ENCODE assay signal across 20 mouse cellular contexts in genomic region chr8:87922936-87923335, GRCm38 (mm10). TPM values are rescaled to one million over a fixed set of nuclear protein-coding genes. Genes with fewer than 3 reads are reported as not detected.
DNase-seq lines count a peak whose midpoint lies in the region; ATAC-seq and TF ChIP-seq lines count a peak whose summit lies in the region.
"Had no signal": no experiment of that assay in that cellular context is flagged by ENCODE, and none has a peak within 500 bp of the region (broad histone marks: within the 10 kb centered on the region; RNA-seq: fewer than 3 reads in every experiment).

No protein-coding gene starts in this region.

- no peak for DNase-seq in hindbrain, embryonic 14.5 days (ENCODE audit: low spot score)
- peak; percentile 49 for DNase-seq in midbrain, postnatal 0 days (ENCODE audit: low spot score)
- no peak for DNase-seq in ovary, adult 18-20 months (ENCODE audit: low spot score)
- DNase-seq: B cell, adult 2 months; cerebellum, adult 11 months; cerebellum, adult 8-10 months; cerebellum, postnatal 36 days; forebrain, postnatal 0 days; heart, adult 2 months; heart, postnatal 14 days had no signal

- no peaks in the 10 kb centered on the region for H3K36me3 ChIP-seq in hindbrain, embryonic 16.5 days (ENCODE audit: control insufficient read depth, insufficient read depth, low read length)
- H3K36me3 ChIP-seq in hindbrain, embryonic 14.5 days (replicated peaks; ENCODE audit: control insufficient read depth, insufficient read depth), result no peaks in the 10 kb centered on the region
- no peaks in the 10 kb centered on the region for H3K36me3 ChIP-seq in midbrain, postnatal 0 days (ENCODE audit: insufficient read depth, low read length)
- H3K36me3 ChIP-seq in midbrain, embryonic 13.5 days, result no peaks in the 10 kb centered on the region
- H3K36me3 ChIP-seq in neural tube, embryonic 15.5 days, result no peaks in the 10 kb centered on the region
- H3K36me3 ChIP-seq: G1E; heart, embryonic 15.5 days; hindbrain, embryonic 15.5 days had no signal

- no peak overlapping the region for H3K9ac ChIP-seq in hindbrain, embryonic 16.5 days (ENCODE audit: low read depth, low read length)
- no peak overlapping the region for H3K9ac ChIP-seq in hindbrain, embryonic 14.5 days
- no peak overlapping the region for H3K9ac ChIP-seq in midbrain, postnatal 0 days (replicated peaks; ENCODE audit: low read length, poor library complexity, severe bottlenecking)
- no peak overlapping the region for H3K9ac ChIP-seq in midbrain, embryonic 13.5 days (replicated peaks)
- no peak overlapping the region for H3K9ac ChIP-seq in neural tube, embryonic 15.5 days (replicated peaks)
- H3K9ac ChIP-seq: forebrain, embryonic 13.5 days; forebrain, postnatal 0 days; heart, embryonic 15.5 days; hindbrain, embryonic 15.5 days had no signal

- H3K4me1 ChIP-seq in hindbrain, embryonic 16.5 days (ENCODE audit: control insufficient read depth, insufficient read depth, low read depth, low read length), result peaks cover 17% of the 10 kb centered on the region
- peaks cover 39% of the 10 kb centered on the region for H3K4me1 ChIP-seq in hindbrain, embryonic 14.5 days (replicated peaks; ENCODE audit: control insufficient read depth, insufficient read depth, low read length)
- H3K4me1 ChIP-seq in midbrain, postnatal 0 days (ENCODE audit: insufficient read depth, low read length), result no peaks in the 10 kb centered on the region
- peaks cover 33% of the 10 kb centered on the region for H3K4me1 ChIP-seq in midbrain, embryonic 13.5 days (replicated peaks)
- peaks cover 32% of the 10 kb centered on the region for H3K4me1 ChIP-seq in neural tube, embryonic 15.5 days

- TF ChIP-seq CTCF in midbrain, postnatal 0 days (IDR thresholded peaks at IDR 0.05), result no peak

- WGBS in hindbrain, embryonic 16.5 days, result 67% methylated on average over 6 of the region's 6 CpGs
- 79% methylated on average over 6 of the region's 6 CpGs for WGBS in hindbrain, embryonic 14.5 days
- 83% methylated on average over 6 of the region's 6 CpGs for WGBS in midbrain, postnatal 0 days
- WGBS in midbrain, embryonic 13.5 days, result 92% methylated on average over 6 of the region's 6 CpGs
- 78% methylated on average over 6 of the region's 6 CpGs for WGBS in neural tube, embryonic 15.5 days

- no peaks in the 10 kb centered on the region for H3K27me3 ChIP-seq in hindbrain, embryonic 16.5 days (replicated peaks; ENCODE audit: control insufficient read depth, insufficient read depth, low read length)
- H3K27me3 ChIP-seq in hindbrain, embryonic 14.5 days (ENCODE audit: control insufficient read depth, insufficient read depth, low read length), result no peaks in the 10 kb centered on the region
- no peaks in the 10 kb centered on the region for H3K27me3 ChIP-seq in midbrain, postnatal 0 days (ENCODE audit: insufficient read depth, low read length)
- H3K27me3 ChIP-seq in midbrain, embryonic 13.5 days, result no peaks in the 10 kb centered on the region
- no peaks in the 10 kb centered on the region for H3K27me3 ChIP-seq in neural tube, embryonic 15.5 days (replicated peaks)
- H3K27me3 ChIP-seq: forebrain, embryonic 13.5 days; heart, embryonic 15.5 days; hindbrain, embryonic 15.5 days had no signal

- no peak overlapping the region for H3K4me2 ChIP-seq in hindbrain, embryonic 16.5 days (ENCODE audit: low read length)
- no peak overlapping the region for H3K4me2 ChIP-seq in hindbrain, embryonic 14.5 days (replicated peaks)
- H3K4me2 ChIP-seq in midbrain, postnatal 0 days (ENCODE audit: low read depth, low read length, poor library complexity, severe bottlenecking), result no peak overlapping the region
- no peak overlapping the region for H3K4me2 ChIP-seq in midbrain, embryonic 13.5 days (replicated peaks)
- no peak overlapping the region for H3K4me2 ChIP-seq in neural tube, embryonic 15.5 days
- H3K4me2 ChIP-seq: forebrain, embryonic 13.5 days; heart, embryonic 11.5 days; heart, embryonic 15.5 days; hindbrain, embryonic 15.5 days had no signal

- peak; percentile 41; the same call in 1 of the 2 replicates for ATAC-seq in hindbrain, embryonic 16.5 days
- ATAC-seq in hindbrain, embryonic 14.5 days (ENCODE audit: low FRiP score), result no peak
- no peak for ATAC-seq in midbrain, postnatal 0 days (ENCODE audit: low FRiP score)
- ATAC-seq in midbrain, embryonic 13.5 days, result no peak
- ATAC-seq in neural tube, embryonic 15.5 days (ENCODE audit: low FRiP score), result no peak
- ATAC-seq: CD4-positive, CD25-positive, alpha-beta regulatory T cell, adult 4 months; forebrain, embryonic 13.5 days; forebrain, postnatal 0 days had no signal

- H3K4me3 ChIP-seq in hindbrain, embryonic 16.5 days (ENCODE audit: low read length), result no peak overlapping the region
- H3K4me3 ChIP-seq in hindbrain, embryonic 14.5 days (replicated peaks; ENCODE audit: low read length), result no peak overlapping the region
- H3K4me3 ChIP-seq in midbrain, postnatal 0 days (ENCODE audit: low read depth, low read length), result no peak overlapping the region
- H3K4me3 ChIP-seq in midbrain, embryonic 13.5 days (replicated peaks), result no peak overlapping the region
- no peak overlapping the region for H3K4me3 ChIP-seq in neural tube, embryonic 15.5 days (replicated peaks)
- H3K4me3 ChIP-seq: forebrain, embryonic 13.5 days; heart, adult 2 months; heart, embryonic 15.5 days; hindbrain, embryonic 15.5 days had no signal

- H3K9me3 ChIP-seq in hindbrain, embryonic 16.5 days (ENCODE audit: control insufficient read depth, low read length), result no peaks in the 10 kb centered on the region
- no peaks in the 10 kb centered on the region for H3K9me3 ChIP-seq in hindbrain, embryonic 14.5 days (ENCODE audit: control insufficient read depth, low read length)
- no peaks in the 10 kb centered on the region for H3K9me3 ChIP-seq in midbrain, postnatal 0 days (ENCODE audit: low read length)
- no peaks in the 10 kb centered on the region for H3K9me3 ChIP-seq in midbrain, embryonic 13.5 days
- H3K9me3 ChIP-seq in neural tube, embryonic 15.5 days (replicated peaks), result no peaks in the 10 kb centered on the region
- H3K9me3 ChIP-seq: forebrain, embryonic 13.5 days; heart, embryonic 15.5 days; hindbrain, embryonic 15.5 days had no signal

- no peak overlapping the region for H3K27ac ChIP-seq in hindbrain, embryonic 16.5 days (ENCODE audit: low read depth, low read length)
- H3K27ac ChIP-seq in hindbrain, embryonic 14.5 days, result no peak overlapping the region
- H3K27ac ChIP-seq in midbrain, postnatal 0 days (ENCODE audit: low read depth, low read length), result no peak overlapping the region
- no peak overlapping the region for H3K27ac ChIP-seq in midbrain, embryonic 13.5 days
- H3K27ac ChIP-seq in neural tube, embryonic 15.5 days (replicated peaks), result 0 out of 2 replicates have a peak overlapping the region, but pooled peaks have one; percentile 28
- H3K27ac ChIP-seq: forebrain, embryonic 13.5 days; heart, adult 2 months; heart, embryonic 15.5 days; hindbrain, embryonic 15.5 days had no signal

RNA-seq across cellular contexts. Expression of gene Zfp423, which starts 36.5 kb away (rescaled TPM):
- polyA plus RNA-seq in hindbrain, embryonic 16.5 days (2015; fragmentation: Nextera tagmentation; extraction: Ambion mirVana), result 21.6 and 26.4 TPM in 2 replicates
- polyA plus RNA-seq in hindbrain, embryonic 14.5 days (2014; fragmentation: Nextera tagmentation; extraction: Ambion mirVana), result 42.3 and 45.6 TPM in 2 replicates
- total RNA-seq in midbrain, postnatal 0 days (2014; rRNA removed), result 53.6 and 57.5 TPM in 2 replicates
- 17.9 and 22.9 TPM in 2 replicates for polyA plus RNA-seq in midbrain, postnatal 0 days (2015; fragmentation: Nextera tagmentation; extraction: Ambion mirVana)
- polyA plus RNA-seq in midbrain, embryonic 13.5 days (2015; fragmentation: Nextera tagmentation; extraction: Ambion mirVana), result 36.6 and 41.7 TPM in 2 replicates
- 16.5 and 18.5 TPM in 2 replicates for polyA plus RNA-seq in neural tube, embryonic 15.5 days (2015; fragmentation: Nextera tagmentation; extraction: Ambion mirVana)
- total RNA-seq: G1E; hematopoietic stem cell, adult 5-6 weeks had no signal
- polyA plus RNA-seq: CD4-positive, CD25-positive, alpha-beta regulatory T cell, adult 4 months; G1E had no signal
